Mouse (Mus musculus): ENCODE data around the gene Glt28d2. TPM values are rescaled to one million over a fixed set of nuclear protein-coding genes. Genes with fewer than 3 reads are reported as not detected.
A peak's percentile ranks its signal among the peaks of the same experiment; 100 is the strongest.
"Not testable (repeated sequence)": the region's sequence is repeated elsewhere in the genome, so short reads cannot be mapped to it uniquely, and the experiment has no call there.

The Glt28d2 gene
- polyA plus RNA-seq, 1 experiment = 0.39 TPM

GRCm38 (mm10) chr3:85923954-85924945, 36.9 kb upstream of the Glt28d2 start:
- TF ChIP-seq POLR2A (IDR thresholded peaks at IDR 0.05; ENCODE audit: borderline replicate concordance, insufficient read depth, low read length) (no peak), CTCF (IDR thresholded peaks at IDR 0.05; ENCODE audit: borderline replicate concordance, insufficient read depth, low read depth, low read length) (peak; percentile 95)
- Histone ChIP-seq H3K4me1 (ENCODE audit: control insufficient read depth, insufficient read depth, low read length) (no peaks in the 10 kb centered on the region), H3K27me3 (ENCODE audit: control insufficient read depth, insufficient read depth, low read length) (no peaks in the 10 kb centered on the region), H3K4me3 (replicated peaks; ENCODE audit: insufficient read depth, low read depth, low read length) (no peak overlapping the region), H3K27ac (ENCODE audit: insufficient read depth, low read length) (no peak overlapping the region)
- 47% methylated on average over 18 of the region's 18 CpGs for WGBS
- peak; percentile 73 to 86 for DNase-seq

GRCm38 (mm10) chr3:85923343-85923742, 36.0 kb upstream of the Glt28d2 start:
- Histone ChIP-seq H3K4me3 (replicated peaks; ENCODE audit: insufficient read depth, low read depth, low read length) (no peak overlapping the region), H3K4me1 (ENCODE audit: control insufficient read depth, insufficient read depth, low read length) (no peaks in the 10 kb centered on the region), H3K27me3 (ENCODE audit: control insufficient read depth, insufficient read depth, low read length) (no peaks in the 10 kb centered on the region), H3K27ac (ENCODE audit: insufficient read depth, low read length) (no peak overlapping the region)
- WGBS = 91% methylated on average over 8 of the region's 8 CpGs
- no peak for DNase-seq
- TF ChIP-seq POLR2A (IDR thresholded peaks at IDR 0.05; ENCODE audit: borderline replicate concordance, insufficient read depth, low read length) = no peak
- no peak for TF ChIP-seq CTCF (IDR thresholded peaks at IDR 0.05; ENCODE audit: borderline replicate concordance, insufficient read depth, low read depth, low read length)

GRCm38 (mm10) chr3:85922331-85922730, 35.0 kb upstream of the Glt28d2 start:
- H3K27ac ChIP-seq (ENCODE audit: insufficient read depth, low read length) = no peak overlapping the region
- no peak overlapping the region for H3K4me3 ChIP-seq (replicated peaks; ENCODE audit: insufficient read depth, low read depth, low read length)
- WGBS = 31% methylated on average over 3 of the region's 3 CpGs
- H3K27me3 ChIP-seq (ENCODE audit: control insufficient read depth, insufficient read depth, low read length) = no peaks in the 10 kb centered on the region
- peak in 1 of 2 experiments; percentile 14 for DNase-seq
- no peak for TF ChIP-seq POLR2A (IDR thresholded peaks at IDR 0.05; ENCODE audit: borderline replicate concordance, insufficient read depth, low read length)
- TF ChIP-seq CTCF (IDR thresholded peaks at IDR 0.05; ENCODE audit: borderline replicate concordance, insufficient read depth, low read depth, low read length) = no peak
- H3K4me1 ChIP-seq (ENCODE audit: control insufficient read depth, insufficient read depth, low read length) = no peaks in the 10 kb centered on the region

GRCm38 (mm10) chr3:85920671-85921070, 33.4 kb upstream of the Glt28d2 start:
- WGBS = 98% methylated on average over 2 of the region's 2 CpGs
- not testable (repeated sequence) for H3K4me1 ChIP-seq (ENCODE audit: control insufficient read depth, insufficient read depth, low read length); H3K27me3 ChIP-seq (ENCODE audit: control insufficient read depth, insufficient read depth, low read length); H3K27ac ChIP-seq (ENCODE audit: insufficient read depth, low read length); H3K4me3 ChIP-seq (replicated peaks; ENCODE audit: insufficient read depth, low read depth, low read length); DNase-seq

- TF ChIP-seq POLR2A (IDR thresholded peaks at IDR 0.05; ENCODE audit: borderline replicate concordance, insufficient read depth, low read length) = no peak
- TF ChIP-seq CTCF (IDR thresholded peaks at IDR 0.05; ENCODE audit: borderline replicate concordance, insufficient read depth, low read depth, low read length) = peak; percentile 58; the same call in 1 of the 2 replicates
- 8% methylated on average over 4 of the region's 4 CpGs for WGBS
- Histone ChIP-seq H3K27ac (ENCODE audit: insufficient read depth, low read length) (no peak overlapping the region), H3K4me3 (replicated peaks; ENCODE audit: insufficient read depth, low read depth, low read length) (no peak overlapping the region), H3K4me1 (ENCODE audit: control insufficient read depth, insufficient read depth, low read length) (no peaks in the 10 kb centered on the region), H3K27me3 (ENCODE audit: control insufficient read depth, insufficient read depth, low read length) (no peaks in the 10 kb centered on the region)
- DNase-seq = peak; percentile 17 to 44
Observed at GRCm38 (mm10) chr3:85917600-85917999, 30.3 kb upstream of the Glt28d2 start.

GRCm38 (mm10) chr3:85914806-85915205, 27.5 kb upstream of the Glt28d2 start:
- no peak for DNase-seq
- Histone ChIP-seq H3K4me1 (ENCODE audit: control insufficient read depth, insufficient read depth, low read length) (no peaks in the 10 kb centered on the region), H3K27ac (ENCODE audit: insufficient read depth, low read length) (no peak overlapping the region), H3K4me3 (replicated peaks; ENCODE audit: insufficient read depth, low read depth, low read length) (no peak overlapping the region), H3K27me3 (ENCODE audit: control insufficient read depth, insufficient read depth, low read length) (no peaks in the 10 kb centered on the region)
- WGBS = 94% methylated on average over 6 of the region's 6 CpGs
- TF ChIP-seq POLR2A (IDR thresholded peaks at IDR 0.05; ENCODE audit: borderline replicate concordance, insufficient read depth, low read length) (no peak), CTCF (IDR thresholded peaks at IDR 0.05; ENCODE audit: borderline replicate concordance, insufficient read depth, low read depth, low read length) (no peak)

- H3K4me3 ChIP-seq (replicated peaks; ENCODE audit: insufficient read depth, low read depth, low read length) = no peak overlapping the region
- DNase-seq = no peak
- H3K27ac ChIP-seq (ENCODE audit: insufficient read depth, low read length) = no peak overlapping the region
- WGBS = 69% methylated on average over 7 of the region's 7 CpGs
- no peaks in the 10 kb centered on the region for H3K27me3 ChIP-seq (ENCODE audit: control insufficient read depth, insufficient read depth, low read length)
- no peaks in the 10 kb centered on the region for H3K4me1 ChIP-seq (ENCODE audit: control insufficient read depth, insufficient read depth, low read length)
- TF ChIP-seq POLR2A (IDR thresholded peaks at IDR 0.05; ENCODE audit: borderline replicate concordance, insufficient read depth, low read length) = no peak
- TF ChIP-seq CTCF (IDR thresholded peaks at IDR 0.05; ENCODE audit: borderline replicate concordance, insufficient read depth, low read depth, low read length) = no peak
Observed at GRCm38 (mm10) chr3:85907136-85907535, 19.8 kb upstream of the Glt28d2 start.

- Histone ChIP-seq H3K27ac (ENCODE audit: insufficient read depth, low read length) (no peak overlapping the region), H3K27me3 (ENCODE audit: control insufficient read depth, insufficient read depth, low read length) (no peaks in the 10 kb centered on the region), H3K4me1 (ENCODE audit: control insufficient read depth, insufficient read depth, low read length) (no peaks in the 10 kb centered on the region), H3K4me3 (replicated peaks; ENCODE audit: insufficient read depth, low read depth, low read length) (no peak overlapping the region)
- no peak for TF ChIP-seq CTCF (IDR thresholded peaks at IDR 0.05; ENCODE audit: borderline replicate concordance, insufficient read depth, low read depth, low read length)
- TF ChIP-seq POLR2A (IDR thresholded peaks at IDR 0.05; ENCODE audit: borderline replicate concordance, insufficient read depth, low read length) = no peak
- no peak for DNase-seq
Observed at GRCm38 (mm10) chr3:85904371-85904770, 17.1 kb upstream of the Glt28d2 start.
